Mouse (Mus musculus) T-helper 1 cell (primary cell): ENCODE data around the gene Tspan9.

ENCODE experiments used
- in situ Hi-C: fragments of 300-600 bp; cut with MboI, MseI; formaldehyde crosslinking; loops from one replicate; pipeline ENCODE4 v1.15.1; 2025; ENCODE audit warnings: high pct_unique_total_duplicates

Gene Tspan9

DNA sequence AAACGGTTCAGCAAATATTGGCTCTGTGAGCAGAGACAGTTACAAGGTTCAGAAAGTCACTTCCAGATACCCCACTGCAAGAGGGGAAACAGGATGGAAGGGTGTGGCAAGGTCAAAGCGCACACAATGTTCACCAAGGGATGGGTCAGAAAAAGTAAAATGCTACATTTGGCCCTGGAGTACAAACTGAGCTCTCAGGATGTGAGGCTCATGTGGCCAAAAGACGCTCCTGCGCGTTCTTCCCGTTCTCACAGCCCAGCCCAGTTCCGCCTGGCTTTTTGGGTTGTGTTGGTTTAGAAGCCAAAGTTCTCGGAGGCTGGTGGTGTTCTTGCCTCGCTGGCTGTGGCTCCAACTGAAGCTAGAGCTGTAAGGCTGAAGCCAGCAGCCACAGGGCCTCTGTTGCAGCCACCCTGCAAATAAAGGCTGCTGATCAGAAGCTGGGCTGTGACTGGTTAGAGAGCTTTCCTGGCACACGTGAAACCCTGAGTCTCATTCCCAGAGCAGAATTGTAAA is 9.7 kb downstream of the Tspan9 start:
- in situ Hi-C loops: no loop called here

DNA sequence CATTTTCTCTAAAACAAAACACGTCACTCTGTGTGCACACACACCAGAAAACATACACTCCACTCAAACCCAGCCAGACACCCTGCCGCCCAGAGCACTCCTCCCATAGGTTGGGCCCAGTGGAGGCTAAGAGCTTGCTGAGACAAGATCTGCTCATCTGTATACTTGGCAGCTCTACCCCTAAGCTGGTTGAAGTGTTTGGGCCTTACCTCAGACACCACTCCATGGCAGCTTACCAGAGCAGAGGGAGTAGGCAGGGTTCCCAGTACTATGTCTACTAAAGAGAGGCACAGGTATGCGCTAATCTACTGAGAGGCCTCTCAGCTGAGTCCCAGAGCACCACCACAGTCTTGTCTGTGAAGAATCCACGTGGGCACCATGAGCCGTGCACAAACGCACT is 10.8 kb downstream of the Tspan9 start:
- in situ Hi-C loops: no loop called here

- in situ Hi-C loops: no loop called here
Observed at GRCm38 (mm10) chr6:128131390-128131789, 12.0 kb downstream of the Tspan9 start.

DNA sequence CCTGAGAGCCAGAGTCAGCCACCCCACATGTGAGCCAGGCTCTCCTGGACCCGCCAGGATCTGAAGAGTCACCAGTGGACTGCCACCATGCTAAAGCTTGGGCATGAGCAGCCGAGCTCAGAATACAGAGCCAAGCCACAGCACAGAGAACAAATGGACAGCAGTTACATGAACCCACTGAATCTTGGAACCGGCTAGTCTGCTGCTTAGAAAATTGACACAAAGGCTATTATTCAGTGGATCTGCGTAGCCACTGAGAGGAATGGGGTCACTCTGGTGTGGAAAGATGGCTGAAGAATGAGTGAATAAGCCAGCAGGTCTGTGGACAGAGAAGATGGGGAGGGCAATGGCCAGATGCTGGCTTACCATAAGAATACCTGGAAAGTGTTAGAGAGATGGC is 12.7 kb downstream of the Tspan9 start:
- in situ Hi-C loops: no loop called here

- in situ Hi-C loops: no loop called here
Observed at GRCm38 (mm10) chr6:128129382-128129781, 14.0 kb downstream of the Tspan9 start.

DNA sequence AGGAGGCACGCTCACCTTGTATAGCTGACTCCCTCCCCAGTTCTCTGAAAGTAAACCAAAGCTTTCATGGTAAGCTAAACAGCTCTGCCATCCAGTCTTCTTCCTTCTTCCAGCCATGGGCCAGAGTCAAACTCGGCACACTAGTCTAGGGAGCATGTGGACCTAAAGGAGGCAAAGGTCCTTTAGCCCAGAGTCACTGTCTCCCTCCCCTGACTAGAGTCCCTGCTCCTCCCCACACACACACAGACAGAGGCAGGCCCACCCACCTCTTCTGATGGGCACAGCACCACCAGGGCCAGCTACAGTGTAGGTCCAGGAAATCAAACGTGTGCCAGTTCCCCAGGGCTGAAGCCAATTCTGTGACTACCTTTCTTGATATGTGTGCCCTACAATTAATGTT is 16.1 kb downstream of the Tspan9 start:
- in situ Hi-C loops: no loop called here

DNA sequence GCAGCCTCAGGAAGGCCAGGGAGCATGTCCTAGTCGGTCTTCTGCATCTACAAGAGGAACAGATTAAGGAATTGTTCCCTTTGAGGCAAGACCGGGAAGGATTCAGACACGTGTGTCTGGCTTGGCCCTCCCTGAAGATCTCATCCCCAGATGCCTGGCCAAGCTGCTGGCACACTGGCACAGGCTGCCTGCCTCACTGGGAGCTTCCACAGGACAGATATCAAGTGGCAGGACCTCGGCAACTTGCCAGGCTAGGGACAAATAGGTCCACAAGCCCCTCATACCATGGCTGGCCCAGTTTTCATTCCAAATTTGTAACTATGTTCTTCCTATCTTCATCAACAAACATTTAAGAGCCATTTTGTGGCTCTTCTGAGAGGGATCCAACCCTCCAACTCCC is 16.5 kb downstream of the Tspan9 start:
- in situ Hi-C loops: no loop called here

DNA sequence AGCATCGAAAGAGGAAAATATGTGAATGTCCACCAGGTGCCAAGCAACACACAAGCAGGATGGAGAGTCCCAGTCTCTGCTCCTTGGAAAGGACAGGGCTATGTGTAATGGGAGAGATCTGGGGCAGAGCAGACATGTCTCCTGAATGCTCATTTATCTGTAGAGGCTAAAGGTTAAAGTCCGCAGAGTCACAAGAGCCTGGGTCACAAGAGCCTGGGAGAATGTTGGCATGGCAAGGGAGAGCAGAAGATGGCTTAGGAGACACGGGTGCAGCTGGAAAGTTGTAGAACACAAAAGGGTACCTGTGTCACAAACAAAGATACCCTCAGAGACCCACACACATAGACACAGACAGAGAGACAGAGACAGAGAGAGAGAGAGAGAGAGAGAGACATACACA is 17.9 kb downstream of the Tspan9 start:
- in situ Hi-C loops: no loop called here

DNA sequence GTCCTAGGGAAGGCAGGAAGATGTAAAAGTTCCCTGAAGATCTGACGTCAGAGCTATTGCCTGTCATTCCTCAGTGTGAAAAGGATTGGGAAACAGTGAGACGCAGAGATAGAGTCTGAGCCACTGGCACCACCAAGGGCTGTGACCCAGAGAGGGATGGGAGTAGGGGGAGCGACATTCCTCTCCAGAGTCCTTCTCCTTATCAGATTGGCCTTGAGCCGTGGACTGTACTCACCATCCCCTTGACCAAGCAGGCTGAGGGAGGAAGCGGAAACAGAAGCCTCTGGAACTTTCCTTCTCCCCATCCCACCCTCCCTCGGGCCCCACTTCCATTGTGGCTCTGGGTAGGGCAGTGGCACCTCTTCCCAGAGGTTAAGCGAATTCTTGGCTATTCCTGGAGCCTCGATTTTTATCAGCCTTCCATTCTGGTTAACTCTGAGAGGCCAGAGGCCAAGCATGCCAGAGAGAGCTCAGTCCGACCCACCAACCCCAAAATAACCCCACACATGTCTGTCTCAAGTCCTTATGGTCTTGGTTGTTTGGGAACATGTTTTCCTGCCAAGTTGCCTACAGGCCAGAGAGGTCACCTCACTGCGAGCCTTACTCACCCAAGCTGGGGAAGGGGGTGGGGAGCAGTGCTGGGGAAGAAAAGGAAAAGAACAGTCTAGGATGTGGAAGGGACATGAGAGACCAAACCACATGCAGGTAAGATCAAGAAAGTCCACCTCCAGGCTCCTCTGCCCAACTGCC is 19.0 kb downstream of the Tspan9 start:
- in situ Hi-C loops: no loop called here

DNA sequence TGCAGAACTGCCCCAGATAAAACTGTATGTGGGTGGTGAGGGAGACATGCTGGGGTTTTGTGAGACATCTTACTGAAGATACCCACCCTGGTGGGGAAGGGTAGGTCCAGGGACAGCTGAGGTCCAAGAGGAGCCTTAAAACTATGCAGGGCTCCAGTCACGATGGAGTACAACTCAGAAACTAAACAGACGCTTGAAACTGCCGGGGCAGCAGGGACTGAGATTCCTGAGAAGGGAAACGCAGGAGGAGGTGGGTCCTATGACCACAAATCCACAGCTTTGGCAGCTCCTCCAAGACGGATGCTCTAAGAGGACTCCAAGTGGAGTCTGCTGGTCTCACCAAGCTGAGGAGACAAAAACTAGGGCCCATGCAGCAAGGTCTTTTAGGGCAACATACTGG is 21.3 kb downstream of the Tspan9 start:
- in situ Hi-C loops: no loop called here

DNA sequence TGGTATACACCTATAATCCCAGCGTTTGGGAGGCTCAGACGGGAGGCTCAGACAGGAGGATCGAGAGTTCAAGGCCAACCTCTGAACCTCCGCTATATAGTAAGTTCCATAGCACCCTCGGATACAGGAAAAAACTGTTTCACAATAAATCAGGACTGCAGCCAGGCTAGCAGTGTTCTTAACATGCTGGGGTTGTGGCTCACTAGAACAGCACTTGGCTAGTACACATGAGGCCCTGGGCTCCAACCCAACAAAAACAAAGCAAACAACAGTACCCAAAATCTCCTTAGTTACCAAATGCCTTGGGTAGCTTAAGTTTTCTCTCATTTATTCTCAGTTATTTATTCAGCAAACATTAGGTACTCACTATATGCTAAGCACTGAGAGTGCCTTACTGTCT is 21.7 kb downstream of the Tspan9 start:
- in situ Hi-C loops: no loop called here

- in situ Hi-C loops: no loop called here
Observed at GRCm38 (mm10) chr6:128120806-128121205, 22.6 kb downstream of the Tspan9 start.

DNA sequence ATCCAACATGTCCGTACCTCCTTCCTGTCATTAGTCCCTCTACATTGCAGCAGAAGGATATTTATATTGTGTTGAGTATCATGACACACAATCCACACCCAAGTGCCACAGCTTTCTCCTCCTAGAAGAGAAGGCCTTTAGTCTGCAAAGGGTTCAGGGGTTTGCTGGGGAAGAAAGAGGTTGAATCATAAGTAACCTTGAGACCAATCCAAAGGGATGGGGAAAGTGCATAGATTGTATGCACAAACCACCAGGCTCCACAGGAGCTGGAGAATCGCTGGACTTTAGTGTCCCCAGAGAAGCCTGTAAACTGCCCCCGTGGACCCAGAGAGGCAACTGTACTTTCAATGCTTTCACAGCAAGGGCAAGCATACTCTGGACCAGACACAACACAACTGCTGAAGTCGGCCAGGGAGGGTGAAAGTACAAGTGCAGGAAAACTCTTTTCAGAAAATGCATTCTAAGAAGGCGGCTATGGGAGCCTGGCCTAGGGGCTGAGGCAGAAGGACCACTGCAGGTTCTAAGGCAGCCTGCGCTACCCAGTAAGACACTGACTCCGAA is 24.6 kb downstream of the Tspan9 start:
- in situ Hi-C loops: no loop called here

GRCm38 (mm10) chr6:128116836-128117542 is 26.4 kb downstream of the Tspan9 start:
- in situ Hi-C loops: no loop called here

DNA sequence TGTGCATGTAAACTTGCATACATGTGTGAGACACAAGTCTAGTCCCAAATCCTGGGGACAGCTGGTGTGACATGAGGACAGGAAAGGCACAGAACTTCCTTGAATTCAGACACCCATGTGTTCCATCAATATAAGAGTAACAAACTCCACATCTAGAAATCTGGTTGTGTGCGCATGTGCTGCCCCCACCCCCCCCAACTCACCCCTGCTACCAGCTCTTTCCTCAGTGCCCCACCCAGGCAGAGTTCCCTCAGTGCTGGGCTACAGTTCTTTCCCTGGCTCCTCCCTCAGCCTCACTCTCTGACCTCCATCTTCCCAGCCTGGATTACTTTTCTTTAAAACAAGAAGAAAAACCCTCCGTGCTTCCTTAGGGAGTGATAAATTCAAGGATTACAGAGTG is 27.1 kb downstream of the Tspan9 start:
- in situ Hi-C loops: no loop called here

DNA sequence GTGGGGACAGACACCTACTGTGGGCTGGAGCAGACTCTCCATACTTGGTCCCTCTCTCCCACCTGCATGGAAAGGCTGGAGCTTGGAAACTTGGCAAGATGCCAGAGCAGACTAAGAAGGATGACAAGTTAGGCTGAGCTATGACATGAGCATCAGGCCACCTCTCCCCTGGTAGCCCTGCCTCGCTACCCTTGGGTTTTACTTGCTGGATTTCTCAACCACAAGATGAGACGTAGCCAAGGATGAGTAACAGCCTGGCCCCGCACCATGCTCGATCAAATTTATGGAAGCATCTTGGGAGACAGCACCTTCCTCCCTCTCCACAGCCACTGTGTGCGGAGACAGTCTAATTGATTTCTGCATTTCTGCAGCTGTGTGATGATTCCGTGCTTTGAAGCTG is 28.3 kb downstream of the Tspan9 start:
- in situ Hi-C loops: no loop called here

- in situ Hi-C loops: no loop called here
Observed at GRCm38 (mm10) chr6:128112605-128113004, 30.8 kb downstream of the Tspan9 start.

DNA sequence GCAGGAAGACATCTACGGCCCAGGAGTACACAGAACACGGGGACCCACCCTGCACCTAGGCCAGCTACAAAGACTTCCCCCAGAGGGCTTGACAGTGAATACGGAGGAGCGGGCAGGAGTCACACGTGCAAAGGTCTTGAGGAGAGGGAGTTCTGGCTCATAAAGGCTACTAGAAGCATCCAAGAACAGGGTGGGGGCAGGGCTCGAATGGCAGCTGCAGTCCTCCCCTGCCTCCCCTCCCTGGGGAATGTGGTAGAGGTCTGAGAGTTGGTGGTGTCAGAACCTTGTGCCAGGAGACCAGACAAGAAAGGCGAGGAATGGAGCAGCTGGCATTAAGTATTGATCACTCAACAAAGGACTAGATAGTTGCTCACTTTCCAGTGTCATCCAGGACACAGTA is 31.6 kb downstream of the Tspan9 start:
- in situ Hi-C loops: no loop called here

DNA sequence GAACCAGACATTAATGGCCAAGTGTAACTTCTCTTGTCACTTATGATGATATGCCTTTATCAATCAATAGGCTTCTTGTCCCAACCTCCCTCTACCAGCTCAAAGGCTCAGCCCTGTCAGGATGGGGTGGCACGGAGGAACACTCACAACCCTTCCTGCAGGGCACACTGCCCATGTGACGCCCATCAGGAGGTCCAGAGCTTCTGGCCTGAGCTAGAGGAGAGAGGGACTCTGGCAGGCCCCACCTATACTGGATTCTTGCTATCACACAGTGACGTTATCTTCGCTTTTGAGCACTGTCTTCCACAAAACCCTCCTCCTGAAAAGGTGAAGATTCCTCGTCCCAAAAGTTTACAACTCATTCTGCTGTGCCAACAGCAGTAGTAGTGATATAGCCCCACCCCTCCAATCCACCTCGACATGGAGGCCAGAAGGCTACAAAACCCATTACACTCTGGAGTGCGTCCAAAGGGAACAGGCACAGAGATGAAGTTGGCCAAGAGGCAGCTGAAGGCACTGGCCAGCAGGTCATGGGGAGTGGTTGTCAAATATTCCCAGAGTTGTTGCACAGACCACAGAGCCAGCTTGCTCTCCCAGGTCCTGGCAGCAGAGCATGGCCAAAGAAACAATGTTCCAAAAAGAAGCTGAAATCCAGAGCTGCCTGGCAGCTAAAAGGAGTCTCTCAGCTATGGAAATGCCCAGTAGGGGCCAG is 34.9 kb downstream of the Tspan9 start:
- in situ Hi-C loops: no loop called here

GRCm38 (mm10) chr6:128107698-128108097 is 35.7 kb downstream of the Tspan9 start:
- in situ Hi-C loops: no loop called here

GRCm38 (mm10) chr6:128106154-128106553 is 37.2 kb downstream of the Tspan9 start:
- in situ Hi-C loops: no loop called here

DNA sequence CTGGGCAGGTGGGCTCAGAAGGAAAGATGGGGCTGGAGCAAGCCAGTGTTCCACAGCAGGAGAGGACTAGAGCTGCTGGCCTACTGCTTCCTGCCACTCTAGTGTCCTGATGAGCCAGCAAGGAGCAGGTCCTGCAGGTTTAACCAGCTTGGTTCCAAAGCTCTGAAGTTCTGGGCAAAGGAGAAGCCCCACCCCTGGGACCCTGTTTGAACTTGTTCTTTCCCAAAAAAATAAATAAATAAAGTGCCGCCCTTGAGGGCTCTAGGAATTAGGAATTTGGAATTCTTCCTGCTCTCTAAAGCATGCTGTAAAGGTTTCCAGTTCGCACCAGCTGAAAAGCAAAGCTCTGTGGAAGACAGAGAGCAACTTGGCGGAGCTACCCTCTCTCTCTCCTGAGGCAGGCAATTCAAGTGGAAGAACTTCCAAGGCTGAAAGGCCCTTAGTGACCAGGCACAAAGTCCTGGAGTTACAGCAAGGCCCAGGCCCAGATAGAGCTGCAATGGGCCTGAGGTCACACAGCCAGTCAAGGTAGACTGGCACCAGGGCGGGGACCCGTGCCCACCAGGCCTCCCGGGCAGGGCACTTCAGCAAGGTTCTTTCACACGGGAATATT is 38.6 kb downstream of the Tspan9 start:
- in situ Hi-C loops: no loop called here
